Mouse (Mus musculus) lung, postnatal 25 days (tissue): Measurements from ENCODE around the gene Stpg4.

Experiments
- DNase-seq: peaks from one replicate; pipeline ENCODE4 v3.0.0; 2022; ENCODE audit warnings: low spot score

Gene Stpg4

DNA sequence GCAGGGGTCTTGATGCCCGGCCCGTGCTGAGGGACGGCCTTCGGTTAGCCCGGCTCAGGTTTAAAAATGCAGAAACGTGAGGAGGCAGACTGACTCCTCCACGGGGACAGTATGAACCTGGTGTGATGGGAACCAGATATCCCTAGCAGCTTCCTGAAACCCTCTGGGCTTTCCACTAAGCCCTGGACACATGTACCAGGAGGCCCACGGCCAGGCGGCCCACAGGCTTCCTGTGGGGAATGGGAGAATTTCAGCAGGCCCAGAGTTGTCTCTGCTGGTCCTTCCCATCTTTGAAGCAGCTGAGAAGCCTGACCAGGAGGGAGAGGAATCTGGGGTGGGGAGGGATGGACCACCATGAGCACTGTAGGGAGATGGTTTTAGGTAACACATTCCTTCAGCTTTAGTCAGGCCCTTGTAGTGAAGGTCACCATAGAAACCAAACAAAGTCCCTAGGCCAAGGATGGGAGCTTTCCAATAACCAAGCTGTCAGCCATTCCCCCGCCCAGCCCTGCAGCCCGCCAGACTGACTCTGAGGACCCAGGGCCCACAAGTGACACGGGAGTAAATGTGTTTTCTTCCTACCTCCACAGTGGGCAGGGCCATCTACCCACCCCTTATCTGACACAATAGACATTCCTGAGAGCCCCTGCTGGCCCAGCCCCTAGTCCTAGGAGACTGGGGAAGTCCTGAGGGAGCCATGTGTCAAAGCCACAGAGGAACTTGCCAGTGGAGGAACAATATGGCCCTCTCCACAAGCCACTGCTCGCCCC, 76.9 kb downstream of the Stpg4 start:
- DNase-seq = peak; percentile 49

GRCm38 (mm10) chr17:87349575-87349974, 78.0 kb downstream of the Stpg4 start:
- DNase-seq = no peak

DNA sequence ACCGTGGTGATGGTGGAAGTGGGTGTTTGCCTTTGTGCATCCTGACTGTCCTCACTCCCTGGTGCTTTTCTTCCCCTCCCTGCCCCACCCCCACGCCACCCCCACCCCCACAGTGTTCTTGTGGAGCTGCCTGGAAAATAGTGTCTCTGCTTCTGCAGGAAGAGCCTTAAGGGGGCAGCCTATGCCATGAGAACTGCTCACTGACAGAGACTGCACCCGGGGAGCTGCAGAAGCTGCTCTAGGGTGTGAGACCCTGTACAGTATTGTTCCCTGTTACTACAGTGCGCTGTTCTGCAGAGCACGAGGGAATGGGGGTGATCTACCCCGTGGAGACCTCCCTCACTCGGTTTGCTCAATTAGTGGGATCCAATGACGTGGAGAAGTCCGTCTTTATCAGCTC, 78.5 kb downstream of the Stpg4 start:
- DNase-seq = no peak

GRCm38 (mm10) chr17:87348353-87348752, 79.2 kb downstream of the Stpg4 start:
- no peak for DNase-seq

DNA sequence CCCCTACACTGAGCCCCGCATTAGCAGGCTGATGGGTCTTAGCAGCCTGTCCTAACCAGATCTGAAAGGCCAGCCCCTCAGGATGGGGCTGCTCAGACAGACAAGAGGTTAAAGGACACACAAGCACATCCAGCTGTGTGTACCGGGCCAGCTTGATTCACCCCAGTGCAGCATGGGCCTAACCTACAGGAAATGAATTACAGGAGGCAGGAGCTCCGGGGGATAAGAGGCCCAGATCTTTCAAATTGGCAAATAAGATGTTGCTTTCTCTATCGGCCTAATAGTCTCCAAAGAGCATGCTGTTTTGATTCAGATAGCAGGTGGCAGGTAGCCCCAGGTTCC, 82.3 kb downstream of the Stpg4 start:
- DNase-seq = no peak

DNA sequence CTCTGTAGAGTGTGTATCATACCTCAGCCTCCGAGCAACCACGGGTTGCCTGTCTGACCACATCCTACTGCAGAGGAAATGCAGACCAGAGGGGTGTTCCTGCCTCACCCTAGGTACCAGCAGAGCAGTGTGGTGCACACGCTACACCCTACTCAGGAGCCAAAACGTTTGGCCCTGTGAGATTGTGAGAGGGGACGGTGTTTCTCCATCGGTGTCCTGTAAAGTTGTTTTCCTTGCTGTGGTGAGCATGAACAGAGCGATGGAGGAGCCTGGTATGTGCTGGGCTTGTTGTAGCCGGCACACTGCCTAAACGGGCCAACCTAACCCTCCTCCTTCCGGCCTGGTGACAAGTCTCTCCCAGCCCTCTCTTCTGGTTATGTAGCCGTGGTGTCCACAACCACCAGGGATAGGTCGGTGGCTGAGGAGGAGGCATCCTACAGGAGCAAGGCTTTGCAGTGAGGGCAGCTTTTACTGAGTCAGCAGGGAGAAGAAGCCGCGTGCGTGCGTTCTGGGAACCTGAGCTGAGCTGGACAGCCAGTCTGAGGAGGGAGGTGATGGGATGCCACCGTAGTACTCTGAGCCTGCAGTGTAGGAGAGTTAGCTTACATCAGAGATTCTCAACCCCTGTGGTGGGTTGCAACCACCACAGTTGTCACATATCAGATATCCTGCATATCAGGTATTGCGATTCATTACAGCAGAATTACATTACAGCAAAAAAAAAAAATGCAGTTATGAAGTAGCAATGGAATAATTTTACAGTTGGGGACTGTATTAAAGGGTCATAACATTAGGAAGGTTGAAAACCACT, 82.9 kb downstream of the Stpg4 start:
- DNase-seq = no peak

DNA sequence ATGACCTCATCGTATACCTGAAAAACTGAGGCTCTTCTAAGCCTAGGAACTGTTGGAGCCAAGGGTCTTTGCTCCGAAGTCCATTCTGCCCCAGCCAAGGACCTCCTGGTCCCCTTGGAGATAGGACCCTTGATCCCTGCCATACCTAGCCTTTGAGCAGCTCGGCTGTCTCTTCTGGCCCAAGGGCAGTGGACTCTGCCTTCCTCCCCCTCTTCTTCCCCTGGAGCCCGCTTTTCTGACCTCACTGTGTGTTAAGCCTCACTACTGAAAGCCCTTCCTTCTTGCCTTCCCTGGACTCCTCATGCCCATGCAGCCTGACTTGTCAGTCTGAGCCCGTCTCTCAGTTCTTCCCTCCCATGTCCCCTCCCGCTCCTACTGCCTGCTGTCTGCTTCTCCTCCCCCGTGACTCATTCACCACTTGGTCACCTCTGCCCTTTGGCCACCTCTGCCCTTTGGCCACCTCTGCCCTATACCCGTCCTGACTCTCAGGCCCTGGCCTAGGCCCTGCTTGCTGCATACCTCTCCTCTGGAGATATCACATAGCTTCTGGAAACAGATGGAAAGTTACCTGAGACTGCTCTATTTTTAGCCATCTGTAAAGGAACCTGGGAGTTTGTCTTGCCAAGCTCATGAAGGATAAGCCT, 84.4 kb downstream of the Stpg4 start:
- no peak for DNase-seq
